Mouse (Mus musculus): ENCODE results near the gene Nlrp4a.
"Not testable (repeated sequence)": the region's sequence is repeated elsewhere in the genome, so short reads cannot be mapped to it uniquely, and the experiment has no call there.

- not testable (repeated sequence) for TF ChIP-seq POLR2A (IDR thresholded peaks at IDR 0.05; ENCODE audit: low read depth, low read length); CTCF (IDR thresholded peaks at IDR 0.05; ENCODE audit: extremely low read depth, insufficient read depth, insufficient read length, insufficient replicate concordance)
Measured at GRCm38 (mm10) chr7:26489514-26489913, 54.6 kb downstream of the Nlrp4a start.

Measured in spleen, adult 2 months (tissue).